Mouse (Mus musculus) spleen, adult 2 months (tissue): Measurements from ENCODE around the gene Cct7.

Experiments used
- CTCF ChIP-seq: fragments of 200-500 bp; IDR thresholded peaks from 2 replicates; pipeline ENCODE4 v1.5.1; 2011; ENCODE audit warnings: mild to moderate bottlenecking, inconsistent platforms; ENCODE audit not compliant: insufficient read depth, insufficient read length, insufficient replicate concordance; ENCODE audit errors: extremely low read depth
- POLR2A ChIP-seq: fragments of 200-500 bp; IDR thresholded peaks from 2 replicates; pipeline ENCODE4 v1.6.1; 2011; ENCODE audit warnings: low read depth, low read length, inconsistent platforms

- TF ChIP-seq CTCF, result no peak
- TF ChIP-seq POLR2A, result no peak
Measured at GRCm38 (mm10) chr6:85459621-85460020, 8.3 kb downstream of the Cct7 start.
